Mouse (Mus musculus): Measurements from ENCODE around the gene Psapl1. TPM values are rescaled to one million over a fixed set of nuclear protein-coding genes. Genes with fewer than 3 reads are reported as not detected.
A peak's percentile ranks its signal among the peaks of the same experiment; 100 is the strongest.
"Not testable (repeated sequence)": the region's sequence is repeated elsewhere in the genome, so short reads cannot be mapped to it uniquely, and the experiment has no call there.

The Psapl1 gene
- total RNA-seq, 2 experiments from 2014 or later = not detected

GRCm38 (mm10) chr5:36202781-36203180 lies 1.0 kb upstream of the Psapl1 start:
- intact Hi-C loops (cut with DNase I) = no loop called here
- no peak for DNase-seq

GRCm38 (mm10) chr5:36203421-36203820 lies 400 bp upstream of the Psapl1 start:
- DNase-seq = no peak

GRCm38 (mm10) chr5:36205397-36205796 lies 1.6 kb downstream of the Psapl1 start:
- no peak for DNase-seq
- intact Hi-C loops (cut with DNase I) = no loop called here

More at GRCm38 (mm10) chr5:36203421-36203820, 400 bp upstream of the Psapl1 start:
- intact Hi-C loops (cut with DNase I) = no loop called here

- intact Hi-C loops (cut with DNase I) = no loop called here
- DNase-seq = no peak
Observed at GRCm38 (mm10) chr5:36208803-36209202, 5.0 kb downstream of the Psapl1 start.

GRCm38 (mm10) chr5:36213310-36213709 lies 9.5 kb downstream of the Psapl1 start:
- intact Hi-C loops (cut with DNase I) = no loop called here
- DNase-seq = peak; percentile 58

- intact Hi-C loops (cut with DNase I) = loop anchor here (10.0 kb wide), 1 partner anchor 185 kb away; no protein-coding TSS in a partner anchor
Observed at GRCm38 (mm10) chr5:36220105-36220504, 16.3 kb downstream of the Psapl1 start.

GRCm38 (mm10) chr5:36220626-36221025 lies 16.8 kb downstream of the Psapl1 start:
- intact Hi-C loops (cut with DNase I) = loop anchor here (10.0 kb wide), 1 partner anchor 186 kb away; no protein-coding TSS in a partner anchor
- DNase-seq = no peak

More at GRCm38 (mm10) chr5:36220105-36220504, 16.3 kb downstream of the Psapl1 start:
- DNase-seq = no peak

- DNase-seq = peak; percentile 77
- intact Hi-C loops (cut with DNase I) = loop anchor here (10.0 kb wide), 1 partner anchor 189 kb away; no protein-coding TSS in a partner anchor
Observed at GRCm38 (mm10) chr5:36223787-36224186, 20.0 kb downstream of the Psapl1 start.

- intact Hi-C loops (cut with DNase I) = loop anchor here (10.0 kb wide), 1 partner anchor 191 kb away; no protein-coding TSS in a partner anchor
- no peak for DNase-seq
Observed at GRCm38 (mm10) chr5:36225855-36226254, 22.0 kb downstream of the Psapl1 start.

- intact Hi-C loops (cut with DNase I) = loop anchor here (10.0 kb wide), 1 partner anchor 191 kb away; no protein-coding TSS in a partner anchor
- no peak for DNase-seq
Observed at GRCm38 (mm10) chr5:36226296-36226695, 22.5 kb downstream of the Psapl1 start.

GRCm38 (mm10) chr5:36228405-36229370 lies 24.9 kb downstream of the Psapl1 start:
- intact Hi-C loops (cut with DNase I) = loop anchor here (10.0 kb wide), 1 partner anchor 194 kb away; no protein-coding TSS in a partner anchor
- DNase-seq = peak; percentile 35

GRCm38 (mm10) chr5:36230301-36230780 lies 26.5 kb downstream of the Psapl1 start:
- intact Hi-C loops (cut with DNase I) = no loop called here
- no peak for DNase-seq

- DNase-seq; intact Hi-C loops (cut with DNase I): not testable (repeated sequence)
Observed at GRCm38 (mm10) chr5:36237526-36237925, 33.7 kb downstream of the Psapl1 start.

GRCm38 (mm10) chr5:36248022-36248421 lies 44.2 kb downstream of the Psapl1 start:
- no peak for DNase-seq
- intact Hi-C loops (cut with DNase I) = no loop called here

- DNase-seq = no peak
- intact Hi-C loops (cut with DNase I) = no loop called here
Observed at GRCm38 (mm10) chr5:36252746-36253504, 49.1 kb downstream of the Psapl1 start.

- no peak for DNase-seq
- intact Hi-C loops (cut with DNase I) = no loop called here
Observed at GRCm38 (mm10) chr5:36254642-36255516, 51.1 kb downstream of the Psapl1 start.

All from left cerebral cortex, postnatal 4 days (tissue).